Mouse (Mus musculus) heart, postnatal 4 days (tissue): ENCODE measurements around the gene Msh4. TPM values are rescaled to one million over a fixed set of nuclear protein-coding genes. Genes with fewer than 3 reads are reported as not detected.

Experiments used
- total RNA-seq, 2 experiments: library from RNA; stranded (reverse); gene quantifications; 2 replicates each; pipeline ENCODE4 v1.2.3; 2021

Msh4 gene
- total RNA-seq, 2 experiments from 2014 or later: 0.29 to 0.31 TPM

Other genes starting within 250 kb of the Msh4 start
- gene St6galnac3, start 181.0 kb downstream of the Msh4 start, total RNA-seq: 10 to 100 TPM; 12.9 to 17.8 TPM
- gene Asb17, start 61.9 kb downstream of the Msh4 start, total RNA-seq: not detected
- 100 to 1,000 TPM; 108 to 110 TPM for gene Rabggtb, start 6.9 kb upstream of the Msh4 start, total RNA-seq
- gene Acadm, start 38.5 kb upstream of the Msh4 start, total RNA-seq: 100 to 1,000 TPM; 579 to 585 TPM
- under 1 TPM; 0.29 to 0.50 TPM for gene Slc44a5, start 67.3 kb upstream of the Msh4 start, total RNA-seq